Mouse (Mus musculus) heart, adult 11 months (tissue): Measurements from ENCODE around the gene Gfod2.

ENCODE experiments used
- DNase-seq: peaks from one replicate; pipeline ENCODE4 v3.0.0; 2022

Gene Gfod2

DNA sequence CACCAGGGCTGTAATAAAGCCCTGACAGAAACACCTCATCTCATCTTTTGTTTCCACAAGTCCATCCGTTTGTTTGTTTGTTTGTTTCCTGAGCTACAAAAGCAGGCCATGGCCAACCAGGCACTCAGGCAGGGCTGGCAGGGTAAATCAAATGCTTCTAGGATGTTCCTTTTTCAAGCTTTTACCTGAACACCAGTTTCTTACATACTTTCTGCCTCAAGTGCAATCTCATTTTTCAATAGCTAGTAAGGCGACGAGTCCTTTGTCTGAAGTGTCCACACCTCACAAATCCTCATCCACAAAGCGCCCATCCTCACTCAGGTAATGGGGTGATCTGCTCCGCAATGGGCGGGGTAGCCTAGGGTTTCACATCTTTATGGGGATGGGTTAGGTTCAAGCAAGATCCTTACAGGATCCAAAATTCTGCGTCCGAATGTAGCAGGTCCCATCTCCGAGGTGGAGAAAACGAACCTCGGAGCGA, 628 bp downstream of the Gfod2 start:
- DNase-seq = no peak

DNA sequence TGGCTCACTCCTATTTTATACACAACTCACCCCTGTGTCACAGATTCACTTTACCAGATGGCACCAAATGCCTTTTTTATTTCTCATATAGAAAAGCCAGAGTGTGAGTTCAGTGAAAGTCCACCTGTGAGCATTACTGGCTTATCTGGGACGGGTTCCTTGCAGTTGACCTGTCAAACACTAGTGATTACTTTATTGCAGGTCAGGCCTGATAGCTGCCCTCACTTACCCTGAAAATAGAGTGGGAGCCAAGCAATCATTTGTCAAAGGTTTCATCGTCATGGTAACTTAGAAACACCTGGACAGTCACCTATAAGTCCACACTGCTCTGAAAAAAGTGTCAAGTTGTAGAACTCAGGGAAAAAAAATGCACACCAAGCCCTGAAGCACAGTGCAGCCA, 3.8 kb downstream of the Gfod2 start:
- DNase-seq = no peak

GRCm38 (mm10) chr8:105753916-105754315, 4.5 kb downstream of the Gfod2 start:
- no peak for DNase-seq

DNA sequence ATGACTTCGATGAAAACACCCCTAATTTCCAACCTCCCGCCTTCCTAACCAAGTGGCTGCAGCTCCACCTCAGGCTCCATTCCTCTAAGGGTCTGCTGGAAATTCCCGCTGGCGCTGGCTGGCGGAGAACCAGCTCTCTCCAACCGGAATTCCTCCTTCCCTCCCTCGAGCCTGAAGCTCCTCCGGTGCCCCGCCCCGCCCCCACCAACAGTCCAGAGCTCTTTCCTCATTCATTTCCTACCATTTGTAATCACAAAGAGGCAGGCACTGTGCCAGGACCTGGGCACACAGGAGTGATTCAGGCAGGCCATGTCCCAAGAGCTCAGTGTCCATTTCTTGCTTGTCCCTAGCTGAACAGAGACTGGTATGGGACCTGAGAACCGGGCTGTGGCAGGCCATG, 7.9 kb downstream of the Gfod2 start:
- DNase-seq = peak; percentile 96

GRCm38 (mm10) chr8:105743301-105743700, 15.2 kb downstream of the Gfod2 start:
- DNase-seq = no peak

- no peak for DNase-seq
Measured at GRCm38 (mm10) chr8:105739216-105739615, 19.2 kb downstream of the Gfod2 start.

- no peak for DNase-seq
Measured at GRCm38 (mm10) chr8:105732186-105732585, 26.3 kb downstream of the Gfod2 start.

DNA sequence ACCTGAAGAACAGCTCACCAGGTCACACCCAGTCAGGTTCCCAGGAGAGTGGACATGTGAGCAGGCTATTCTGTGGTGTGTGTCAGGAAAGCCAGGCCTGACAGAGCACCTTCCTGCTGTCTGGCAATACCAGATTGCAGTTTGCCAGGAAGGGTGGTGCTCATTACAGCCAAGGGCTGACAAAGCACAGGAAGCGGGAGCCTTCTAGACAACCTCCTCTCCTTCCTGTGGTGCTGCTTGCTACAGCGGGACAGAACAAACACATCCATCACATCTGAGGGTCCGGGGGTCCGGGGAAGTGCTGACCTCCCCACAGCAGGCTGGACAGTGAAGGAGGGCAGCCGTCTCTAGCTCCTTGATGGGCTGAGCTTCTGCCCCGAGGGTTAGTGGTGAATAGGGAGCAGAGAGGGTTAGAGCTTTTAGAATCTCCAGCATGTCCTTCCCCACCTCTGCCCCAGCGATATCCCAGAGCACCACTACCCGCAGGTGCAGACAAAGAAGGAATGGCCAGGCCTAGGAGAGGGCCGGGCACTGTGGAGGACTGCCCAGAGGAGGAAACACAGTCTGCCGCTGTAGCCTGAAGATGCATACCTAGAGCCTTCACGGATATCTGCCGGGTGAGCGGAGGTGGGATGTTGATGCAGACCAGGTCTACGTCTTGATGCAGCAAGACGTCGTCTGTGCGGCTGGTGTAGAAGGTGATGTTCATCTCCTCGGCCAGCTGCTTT, 30.9 kb downstream of the Gfod2 start:
- peak; percentile 99 for DNase-seq

- no peak for DNase-seq
Measured at GRCm38 (mm10) chr8:105725726-105726125, 32.7 kb downstream of the Gfod2 start.

DNA sequence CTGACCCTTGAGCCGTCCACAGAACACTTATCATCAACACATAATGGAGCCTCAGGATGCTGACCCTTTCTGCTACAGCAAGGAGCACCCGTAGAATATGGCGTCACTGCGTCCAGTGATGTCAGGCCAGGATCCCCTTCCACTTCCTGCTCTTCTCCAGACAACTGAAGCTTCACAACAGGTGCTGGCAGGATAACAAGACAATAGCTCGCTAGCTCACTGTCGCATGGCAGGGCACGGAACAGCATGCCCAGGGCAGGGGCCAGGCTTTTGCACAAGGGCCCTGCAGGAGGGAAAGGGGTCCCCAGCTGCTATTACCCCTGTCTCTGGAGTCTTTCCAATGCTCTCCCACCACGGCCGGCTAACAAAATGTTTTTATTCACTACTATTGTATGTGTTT, 35.6 kb downstream of the Gfod2 start:
- peak; percentile 77 for DNase-seq

DNA sequence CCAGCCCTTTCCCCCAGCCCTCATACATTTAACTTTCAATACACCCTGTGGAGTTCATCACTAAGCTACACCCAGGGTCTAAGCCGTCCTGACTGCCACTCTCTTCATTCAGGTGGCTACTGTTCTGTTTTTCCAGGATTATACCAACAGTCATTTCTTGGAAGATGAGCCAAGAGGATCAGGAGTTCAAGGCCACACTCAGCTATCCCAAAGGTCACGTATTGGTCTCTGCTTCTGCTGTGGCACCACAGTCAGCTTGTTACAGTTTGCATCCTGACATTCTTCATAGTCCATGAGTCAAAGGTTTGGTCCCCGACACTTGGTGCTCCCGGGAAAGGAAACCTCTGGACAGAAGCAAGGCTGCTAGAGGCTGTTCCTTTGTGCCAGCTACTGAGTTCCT, 38.8 kb downstream of the Gfod2 start:
- DNase-seq = peak; percentile 76

DNA sequence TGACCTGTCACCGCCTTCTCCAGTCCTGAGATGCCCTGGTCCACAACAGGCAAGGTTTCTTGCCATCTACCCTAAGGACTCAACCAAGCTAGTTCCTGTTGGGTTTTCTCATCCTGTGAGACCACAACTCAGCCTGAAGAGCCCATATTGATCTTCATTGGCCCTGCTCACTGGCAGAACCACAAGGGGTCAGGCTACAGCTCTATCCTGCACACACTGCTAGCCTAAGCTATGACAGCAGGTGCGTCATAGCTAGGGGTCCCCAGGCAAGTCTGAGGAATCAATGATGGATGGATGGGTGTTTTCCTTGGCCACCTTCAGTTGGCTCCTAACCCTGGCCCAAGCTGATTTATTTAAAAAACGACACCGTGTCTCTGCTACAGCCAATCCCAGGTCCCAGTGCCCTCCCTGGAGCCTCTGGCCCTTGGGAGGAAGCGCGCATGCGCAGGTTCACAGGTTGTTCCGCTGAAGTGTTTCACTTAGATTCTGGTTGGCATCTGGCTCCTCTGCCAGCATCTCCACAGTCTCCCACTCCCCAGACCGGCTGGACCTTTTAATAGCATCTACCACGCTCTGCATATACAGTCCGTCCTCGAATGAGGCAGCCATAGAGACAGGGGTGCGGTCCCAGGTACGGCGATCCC, 42.0 kb downstream of the Gfod2 start:
- peak; percentile 85 for DNase-seq

GRCm38 (mm10) chr8:105715042-105715441, 43.4 kb downstream of the Gfod2 start:
- peak; percentile 92 for DNase-seq

- DNase-seq = peak; percentile 96
Measured at GRCm38 (mm10) chr8:105714139-105714538, 44.3 kb downstream of the Gfod2 start.

DNA sequence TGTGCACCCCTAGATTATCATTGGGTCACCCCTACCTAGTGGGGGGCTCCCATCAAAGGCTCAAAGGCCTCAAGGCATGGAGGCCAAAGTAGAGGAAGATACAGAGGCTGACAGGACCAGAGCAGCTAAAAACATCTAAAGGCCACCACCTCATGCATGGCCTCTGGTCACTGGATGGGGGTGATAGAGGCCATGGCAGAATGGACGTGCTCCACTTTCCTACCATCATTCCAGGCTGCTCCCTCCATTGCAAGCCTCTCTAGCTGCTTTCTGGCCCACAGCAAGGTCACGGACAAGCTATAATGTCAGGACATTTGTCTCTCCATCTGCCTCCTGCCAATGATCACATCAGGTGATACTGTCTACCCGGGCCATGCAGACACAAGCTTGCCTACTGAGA, 46.2 kb downstream of the Gfod2 start:
- DNase-seq = peak; percentile 65

DNA sequence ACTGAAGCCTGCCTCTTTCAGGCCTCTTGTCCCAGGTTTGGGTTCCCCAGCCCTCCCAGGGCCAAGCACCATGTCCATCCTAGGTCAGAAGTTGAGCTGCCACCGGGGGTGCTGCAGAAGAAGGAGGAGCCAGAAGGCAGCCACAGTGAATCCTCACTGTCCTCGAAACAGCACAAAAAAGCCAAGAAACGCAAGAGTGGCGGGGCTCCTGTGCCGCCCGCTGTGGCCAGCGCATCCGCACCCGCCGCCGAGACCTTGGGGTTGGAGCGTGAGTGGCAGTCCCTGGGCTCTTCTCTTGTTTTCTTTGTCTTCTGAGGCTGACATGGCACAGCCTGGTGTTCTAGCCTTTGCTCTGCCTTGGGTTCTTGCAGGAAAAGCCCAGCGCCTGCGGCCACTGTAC, 49.1 kb downstream of the Gfod2 start:
- peak; percentile 89 for DNase-seq

DNA sequence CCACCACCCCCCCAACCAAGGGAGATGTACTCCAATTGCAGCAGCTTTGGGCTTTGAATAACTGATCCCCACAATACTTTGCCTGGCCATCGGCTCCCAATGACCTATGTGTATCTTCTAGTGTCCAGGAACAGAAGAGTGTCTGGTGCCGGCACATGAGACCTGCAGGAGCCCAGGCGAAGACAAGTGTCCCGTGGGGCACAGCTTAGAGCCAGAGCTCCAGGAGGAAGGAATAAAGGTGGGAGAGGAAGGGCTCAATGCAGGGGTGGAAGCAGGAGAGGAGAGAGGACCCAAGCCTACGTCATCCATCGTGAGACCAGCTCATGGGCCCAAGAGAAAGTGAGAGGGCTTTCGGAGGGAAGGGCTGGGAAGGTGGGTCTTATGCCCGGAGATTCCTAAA, 49.8 kb downstream of the Gfod2 start:
- DNase-seq = peak; percentile 88

DNA sequence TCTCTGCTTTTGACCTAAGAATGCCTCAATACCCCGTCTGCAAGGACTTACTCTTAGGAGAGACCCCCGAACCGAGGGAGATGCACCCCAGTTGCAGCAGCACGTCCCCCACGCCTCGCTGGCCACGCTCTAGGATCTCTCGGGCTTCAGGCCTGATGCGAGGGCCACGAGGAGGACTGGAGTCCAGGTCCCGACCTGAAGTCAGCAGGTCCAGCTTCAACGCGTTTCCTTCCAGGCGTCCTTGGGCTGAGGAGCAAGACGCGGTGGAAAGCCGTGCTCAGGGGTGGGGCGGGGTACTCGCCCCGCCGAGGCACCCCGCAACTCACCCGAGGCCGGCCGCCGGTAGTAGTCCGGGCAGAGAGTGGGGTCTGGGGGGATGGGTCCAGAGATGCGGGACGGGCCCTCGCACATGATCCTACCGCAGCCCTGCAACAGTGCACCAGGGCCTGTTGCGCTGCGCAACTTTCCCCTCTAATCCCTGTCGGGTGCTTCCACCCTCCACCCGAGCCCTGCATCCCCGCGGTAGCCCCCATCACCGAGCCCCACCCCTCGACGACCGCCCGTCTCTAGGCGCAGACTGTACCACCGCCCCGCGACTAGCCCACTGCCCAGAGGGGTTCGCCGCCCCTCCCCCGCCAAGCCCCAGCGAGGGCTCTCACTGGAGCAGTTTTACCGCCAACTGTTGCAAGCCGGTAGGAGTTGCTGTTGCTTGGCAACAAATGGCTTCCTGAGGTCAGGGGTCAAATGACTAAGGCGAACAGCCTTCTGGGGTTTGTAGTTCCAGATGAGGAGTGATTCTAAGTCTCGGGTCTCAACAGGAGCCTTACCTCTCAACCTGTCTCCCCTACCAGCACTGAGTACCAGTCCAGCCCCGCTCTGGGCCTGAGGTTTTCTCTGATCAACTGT, 50.7 kb downstream of the Gfod2 start, which contains the start of the genes 4933405L10Rik and Enkd1:
Gene 4933405L10Rik, plus strand, starts transcription at position 158 of the 906 bp plus-strand sequence.
Gene Enkd1, minus strand, starts transcription at position 713 of the 906 bp plus-strand sequence.
- peak; percentile 99 for DNase-seq

GRCm38 (mm10) chr8:105706426-105706825, 52.0 kb downstream of the Gfod2 start:
- DNase-seq = peak; percentile 86

- peak; percentile 88 for DNase-seq
Measured at GRCm38 (mm10) chr8:105704955-105705354, 53.5 kb downstream of the Gfod2 start.

- peak; percentile 92 for DNase-seq
Measured at GRCm38 (mm10) chr8:105704146-105704812, 54.2 kb downstream of the Gfod2 start.

DNA sequence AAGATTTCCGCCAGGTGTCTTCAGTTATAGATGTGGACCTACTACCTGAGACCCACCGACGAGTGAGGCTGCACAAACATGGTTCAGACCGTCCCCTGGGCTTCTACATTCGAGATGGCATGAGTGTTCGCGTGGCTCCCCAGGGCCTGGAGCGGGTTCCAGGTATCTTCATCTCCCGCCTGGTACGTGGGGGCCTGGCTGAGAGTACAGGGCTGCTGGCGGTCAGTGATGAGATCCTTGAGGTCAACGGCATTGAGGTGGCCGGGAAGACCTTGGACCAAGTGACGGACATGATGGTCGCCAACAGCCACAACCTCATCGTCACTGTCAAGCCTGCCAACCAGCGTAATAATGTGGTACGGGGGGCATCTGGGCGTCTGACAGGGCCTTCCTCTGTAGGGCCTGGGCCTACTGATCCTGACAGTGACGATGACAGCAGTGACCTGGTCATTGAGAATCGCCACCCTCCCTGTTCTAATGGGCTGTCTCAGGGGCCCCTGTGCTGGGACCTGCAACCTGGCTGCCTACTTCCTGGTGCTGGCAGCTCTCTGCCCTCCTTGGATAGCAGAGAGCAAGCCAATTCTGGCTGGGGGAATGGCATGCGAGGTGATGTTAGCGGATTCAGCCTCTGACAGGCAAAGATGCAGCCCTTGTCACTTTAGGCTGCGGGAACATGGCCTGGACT, 55.6 kb downstream of the Gfod2 start:
- DNase-seq = peak; percentile 94
